Mouse (Mus musculus): ENCODE data around the gene Camk1d.

- TF ChIP-seq EP300 (IDR thresholded peaks at IDR 0.05; ENCODE audit: low read depth) (no peak), CTCF (IDR thresholded peaks at IDR 0.05; ENCODE audit: low read depth) (no peak)
Measured at GRCm38 (mm10) chr2:5669498-5670040, 44.7 kb downstream of the Camk1d start.
